Mouse (Mus musculus) heart, adult 2 months (tissue): ENCODE measurements around the gene Dnajb1.

Experiments
- CTCF ChIP-seq: fragments of 200-600 bp; IDR thresholded peaks from 2 replicates; pipeline ENCODE4 v1.8.1; 2022; ENCODE audit warnings: antibody characterized with exemption, mild to moderate bottlenecking, moderate library complexity
- POLR2A ChIP-seq: fragments of 200-500 bp; IDR thresholded peaks from 2 replicates; pipeline ENCODE4 v1.6.1; 2011; ENCODE audit warnings: mild to moderate bottlenecking, low read depth, low read length, control low read depth; ENCODE audit not compliant: insufficient read depth

DNA sequence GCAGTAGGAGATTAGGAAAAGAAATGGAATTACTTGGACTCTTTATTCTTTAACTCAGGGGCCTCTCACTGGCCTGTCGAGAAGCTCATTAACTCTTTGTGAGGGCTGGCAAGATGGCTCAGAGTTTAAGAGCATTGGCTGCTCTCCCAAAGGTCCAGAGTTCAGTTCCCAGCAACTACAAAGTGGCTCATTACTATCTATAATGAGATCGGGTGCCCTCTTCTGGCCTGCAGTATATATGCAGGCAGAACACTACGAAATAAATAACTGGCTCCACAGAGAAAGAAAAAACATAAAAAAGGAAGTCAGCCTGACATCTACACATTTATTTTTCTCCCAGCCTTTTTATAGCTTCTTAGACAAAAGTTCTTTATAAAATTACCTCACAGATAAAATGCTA lies 11.6 kb upstream of the Dnajb1 start:
- TF ChIP-seq CTCF (peak; percentile 79), POLR2A (no peak)
